Mouse (Mus musculus) E14TG2a.4 (cell line): ENCODE measurements around the gene Tppp.

ENCODE experiments used
- H3K27me3 ChIP-seq: 2 replicates; pipeline ENCODE4 v1.6.1; 2014; ENCODE audit warnings: low read length, control low read depth; ENCODE audit not compliant: insufficient read depth
- H3K36me3 ChIP-seq: 2 replicates; pipeline ENCODE4 v1.6.1; 2014; ENCODE audit warnings: low read length, control low read depth; ENCODE audit not compliant: insufficient read depth
- H3K4me1 ChIP-seq: replicated peaks from 2 replicates; pipeline ENCODE4 v1.6.1; 2014; ENCODE audit warnings: low read depth, low read length, control low read depth
- H3K4me3 ChIP-seq: replicated peaks from 2 replicates; pipeline ENCODE4 v1.5.1; 2014; ENCODE audit warnings: mild to moderate bottlenecking, low read length
- H3K9me3 ChIP-seq: 2 replicates; pipeline ENCODE4 v1.6.1; 2014; ENCODE audit warnings: low read length, control low read depth
- CTCF ChIP-seq: conservative IDR thresholded peaks from 2 replicates; pipeline ENCODE4 v1.5.1; 2014; ENCODE audit warnings: low read length
- NANOG ChIP-seq: IDR thresholded peaks from 2 replicates; pipeline ENCODE4 v1.6.1; 2014; ENCODE audit warnings: borderline replicate concordance, low read length, mixed read lengths
- POU5F1 ChIP-seq: IDR thresholded peaks from 2 replicates; pipeline ENCODE4 v1.6.1; 2014; ENCODE audit warnings: low read length, borderline replicate concordance

The Tppp gene

DNA sequence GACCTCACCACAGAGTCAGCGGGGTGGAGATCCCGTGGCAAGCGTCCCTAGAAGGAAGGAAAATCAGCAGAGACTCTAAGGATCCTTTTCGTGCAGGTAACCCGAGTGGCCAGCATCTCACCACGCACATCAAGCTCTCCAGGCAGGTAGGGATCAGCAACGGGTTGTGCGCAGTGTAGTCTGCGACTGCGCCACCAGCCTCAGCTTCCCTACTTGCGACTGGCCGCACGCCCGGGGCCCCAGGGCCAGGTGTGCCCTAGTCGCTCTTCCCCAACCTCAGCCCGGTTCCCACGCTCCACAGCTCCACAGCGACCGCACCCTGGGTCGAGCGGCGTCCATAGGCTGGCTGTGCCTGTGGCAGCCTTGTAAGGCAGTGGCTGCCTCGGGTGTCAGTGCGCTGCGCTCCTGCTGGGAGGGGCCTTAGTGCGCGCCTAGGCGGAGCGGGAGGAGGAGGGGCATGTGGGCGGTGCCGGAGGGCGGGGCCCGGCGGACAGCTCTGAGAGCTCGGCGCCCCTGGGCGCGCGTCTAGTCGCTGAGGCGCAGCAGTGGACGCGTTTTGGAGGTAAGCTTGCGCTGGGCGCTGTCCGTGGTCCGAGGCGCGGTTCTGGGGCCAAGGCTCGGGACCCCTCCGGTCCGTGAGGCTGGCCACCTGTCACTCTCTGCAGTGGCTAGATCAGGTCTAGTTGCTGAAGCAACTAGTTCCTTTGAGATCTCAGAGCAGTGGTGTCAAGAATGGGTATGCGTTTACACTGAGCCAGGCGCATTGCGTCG, at the start of gene Tppp:
Tppp (plus strand) TSS at position 460 of the 771 bp plus-strand sequence.
- Histone ChIP-seq H3K27me3 (peaks cover 79% of the 10 kb centered on the region), H3K4me3 (peak within 1 kb of the TSS; percentile 84), H3K36me3 (no peaks in the 10 kb centered on the region), H3K9me3 (no peaks in the 10 kb centered on the region), H3K4me1 (peaks cover 25% of the 10 kb centered on the region)
- TF ChIP-seq NANOG (no peak), CTCF (no peak), POU5F1 (no peak)

DNA sequence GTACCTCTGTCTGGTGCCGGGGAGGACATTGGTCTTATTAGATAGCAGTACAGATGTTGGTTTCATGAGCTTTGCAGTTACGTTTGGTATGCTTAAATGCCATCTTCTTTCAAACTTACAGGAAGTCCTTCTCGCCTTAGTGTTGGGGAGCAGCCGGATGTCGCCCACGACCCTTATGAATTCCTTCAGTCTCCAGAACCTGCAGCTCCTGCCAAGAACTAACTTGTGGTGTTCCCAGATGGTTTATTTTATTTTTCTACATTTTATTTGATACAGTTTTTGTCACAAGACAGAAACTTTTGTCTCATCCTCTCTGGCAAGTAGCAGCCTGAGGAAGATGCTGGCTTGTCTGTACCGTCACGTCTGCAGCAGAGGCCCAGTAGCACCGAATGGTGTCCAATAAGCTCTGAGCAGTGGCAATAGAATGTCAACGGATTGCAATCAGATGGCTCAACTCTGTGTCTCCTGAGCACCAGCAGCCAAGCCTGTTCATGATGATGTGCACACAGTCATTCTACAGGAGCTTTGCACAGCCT, 49.0 kb upstream of the Tppp start:
- H3K36me3 ChIP-seq, result peaks cover 59% of the 10 kb centered on the region
- no peaks in the 10 kb centered on the region for H3K4me1 ChIP-seq
- H3K9me3 ChIP-seq, result no peaks in the 10 kb centered on the region
- no peaks in the 10 kb centered on the region for H3K27me3 ChIP-seq
- no peak overlapping the region for H3K4me3 ChIP-seq
- TF ChIP-seq CTCF (no peak), POU5F1 (no peak), NANOG (no peak)

DNA sequence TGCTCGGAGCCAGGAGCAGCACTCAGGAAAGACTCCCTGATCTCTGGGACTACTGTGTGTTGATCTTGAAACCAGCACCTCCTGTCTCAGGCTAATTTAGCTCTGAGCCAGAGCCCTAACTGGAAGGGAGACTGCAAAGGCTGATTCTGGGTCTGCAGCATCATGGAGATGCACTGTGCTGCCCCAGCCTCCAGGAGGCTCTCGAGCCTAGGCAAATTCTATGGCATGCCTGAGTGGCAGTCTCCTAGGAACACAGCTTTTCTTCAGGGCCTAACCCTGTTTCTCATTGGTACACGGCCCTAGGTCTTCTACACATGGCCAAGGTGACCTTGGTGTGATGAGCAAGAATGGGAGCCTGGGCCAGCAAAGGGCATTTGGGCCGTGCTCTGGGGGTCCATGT, 48.0 kb upstream of the Tppp start:
- no peaks in the 10 kb centered on the region for H3K9me3 ChIP-seq
- no peaks in the 10 kb centered on the region for H3K27me3 ChIP-seq
- H3K4me1 ChIP-seq, result no peaks in the 10 kb centered on the region
- H3K36me3 ChIP-seq, result peaks cover 49% of the 10 kb centered on the region
- H3K4me3 ChIP-seq, result no peak overlapping the region
- TF ChIP-seq CTCF (peak; percentile 23; the same call in 1 of the 2 replicates), NANOG (no peak)

DNA sequence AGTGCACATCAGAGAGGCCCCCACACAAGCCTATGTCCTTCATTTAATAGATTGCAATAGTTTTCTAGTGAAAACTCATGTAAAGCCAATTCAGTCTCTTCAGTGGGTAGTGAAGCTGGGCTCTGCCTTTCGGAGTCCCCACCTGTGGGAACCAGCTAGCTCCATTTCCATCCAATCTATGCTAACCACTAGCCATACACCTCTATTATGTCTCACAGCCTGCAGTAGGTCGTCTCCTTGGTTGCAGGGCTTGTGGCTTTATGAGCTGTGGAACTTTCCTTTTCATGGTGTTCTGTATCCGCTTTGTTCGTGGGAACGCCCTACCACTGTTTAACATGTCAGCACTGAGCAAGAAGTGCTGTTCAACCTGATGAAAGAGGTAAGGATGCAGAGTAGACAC, 45.7 kb upstream of the Tppp start, which contains the start of gene Zdhhc11:
Zdhhc11 (plus strand) TSS at position 301 of the 400 bp plus-strand sequence.
- peaks cover 27% of the 10 kb centered on the region for H3K36me3 ChIP-seq
- H3K4me1 ChIP-seq, result no peaks in the 10 kb centered on the region
- TF ChIP-seq NANOG (no peak), CTCF (no peak), POU5F1 (no peak)
- 0 out of 2 replicates have a peak, but pooled peaks cover 2% of the 10 kb centered on the region for H3K9me3 ChIP-seq
- H3K27me3 ChIP-seq, result no peaks in the 10 kb centered on the region
- H3K4me3 ChIP-seq, result no peak within 1 kb of the TSS

DNA sequence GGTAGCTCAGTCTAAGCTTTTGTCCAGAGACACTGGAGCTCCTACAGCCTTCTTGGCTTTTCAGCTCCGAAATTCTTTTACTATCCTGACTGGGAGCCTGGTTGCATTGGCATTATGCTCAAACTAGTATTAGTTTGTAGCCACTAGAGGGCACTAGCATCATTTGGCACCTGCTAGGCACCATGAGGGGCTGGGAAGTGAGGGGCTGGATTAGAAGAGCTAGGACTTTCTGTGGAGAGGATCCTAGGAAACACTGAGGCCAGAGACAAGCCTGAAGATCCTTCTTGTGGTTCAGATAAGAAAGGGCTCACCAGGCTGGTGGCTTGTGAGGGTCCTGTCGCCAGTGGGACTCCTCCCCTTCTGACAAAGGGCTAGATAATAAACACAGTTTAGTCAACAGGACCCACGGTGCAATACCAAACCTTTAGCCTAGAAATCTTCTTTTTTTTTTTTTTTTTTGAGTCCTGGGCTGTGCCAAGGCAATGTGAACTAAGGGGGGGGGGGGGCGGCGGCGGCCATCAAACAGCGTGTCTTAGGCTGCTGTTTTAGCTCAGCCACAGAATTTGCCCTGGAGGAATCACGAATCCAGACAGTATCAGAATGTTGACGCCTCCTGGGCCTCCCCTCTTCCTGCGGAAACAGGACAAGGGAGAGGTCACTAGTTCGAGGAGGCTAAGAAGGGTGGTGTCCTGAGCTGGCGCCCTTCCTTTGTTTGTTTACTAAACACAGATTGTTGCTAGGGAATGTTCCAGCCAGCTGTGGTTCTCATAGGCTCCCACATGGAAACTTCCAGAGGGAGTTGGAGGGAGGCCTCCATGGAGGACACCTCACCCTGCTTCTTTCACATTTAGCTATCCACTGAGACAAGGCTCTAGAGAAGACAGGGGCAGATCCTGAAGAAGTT, 38.4 kb upstream of the Tppp start:
- Histone ChIP-seq H3K27me3 (no peaks in the 10 kb centered on the region; the same call in 1 of the 2 replicates), H3K4me1 (no peaks in the 10 kb centered on the region), H3K36me3 (no peaks in the 10 kb centered on the region), H3K9me3 (peaks cover 29% of the 10 kb centered on the region), H3K4me3 (no peak overlapping the region)
- TF ChIP-seq POU5F1 (no peak), CTCF (peak; percentile 45), NANOG (no peak)

DNA sequence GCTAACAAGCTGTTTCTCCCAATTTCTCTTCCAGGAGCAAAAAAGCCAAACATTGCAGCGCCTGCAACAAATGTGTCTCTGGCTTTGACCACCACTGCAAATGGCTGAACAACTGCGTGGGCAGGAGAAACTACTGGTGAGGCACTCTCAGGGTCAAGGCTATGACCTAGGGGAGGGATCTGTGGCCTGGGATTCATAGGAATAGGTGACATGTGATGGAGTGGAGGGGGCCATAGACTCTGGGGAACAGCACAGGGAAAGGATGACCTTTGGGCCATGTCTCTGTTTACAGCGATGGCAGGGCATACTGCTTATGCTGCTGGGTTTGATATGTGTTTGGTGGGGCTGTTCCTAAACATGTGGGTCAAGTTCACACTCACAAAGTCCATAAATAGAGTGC, 34.7 kb upstream of the Tppp start:
- Histone ChIP-seq H3K9me3 (peaks cover 18% of the 10 kb centered on the region), H3K27me3 (no peaks in the 10 kb centered on the region; the same call in 1 of the 2 replicates), H3K36me3 (no peaks in the 10 kb centered on the region), H3K4me1 (no peaks in the 10 kb centered on the region), H3K4me3 (no peak overlapping the region)
- no peak for TF ChIP-seq NANOG
- no peak for TF ChIP-seq CTCF
- TF ChIP-seq POU5F1, result no peak

DNA sequence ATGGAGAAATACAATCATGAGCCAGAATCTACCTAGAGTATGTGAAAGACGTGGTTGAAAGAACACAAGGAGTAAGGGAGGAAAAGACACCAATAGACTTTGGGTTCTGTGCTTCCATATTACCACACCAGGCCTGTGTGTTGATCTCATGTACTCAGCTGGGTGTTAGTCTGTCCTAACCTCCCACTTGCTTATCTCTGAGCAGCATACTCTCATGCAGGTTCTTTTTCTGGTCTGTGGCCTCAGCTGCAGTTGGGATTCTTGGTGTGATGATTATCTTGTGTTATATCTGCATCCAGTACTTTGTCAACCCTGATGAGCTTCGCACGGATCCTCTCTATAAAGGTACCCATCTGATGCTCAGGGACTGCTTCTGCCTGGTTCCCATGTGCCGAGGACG, 32.3 kb upstream of the Tppp start:
- Histone ChIP-seq H3K27me3 (no peaks in the 10 kb centered on the region; the same call in 1 of the 2 replicates), H3K36me3 (no peaks in the 10 kb centered on the region), H3K4me1 (no peaks in the 10 kb centered on the region), H3K4me3 (no peak overlapping the region), H3K9me3 (no peaks in the 10 kb centered on the region)
- TF ChIP-seq CTCF (no peak), NANOG (no peak), POU5F1 (no peak)

DNA sequence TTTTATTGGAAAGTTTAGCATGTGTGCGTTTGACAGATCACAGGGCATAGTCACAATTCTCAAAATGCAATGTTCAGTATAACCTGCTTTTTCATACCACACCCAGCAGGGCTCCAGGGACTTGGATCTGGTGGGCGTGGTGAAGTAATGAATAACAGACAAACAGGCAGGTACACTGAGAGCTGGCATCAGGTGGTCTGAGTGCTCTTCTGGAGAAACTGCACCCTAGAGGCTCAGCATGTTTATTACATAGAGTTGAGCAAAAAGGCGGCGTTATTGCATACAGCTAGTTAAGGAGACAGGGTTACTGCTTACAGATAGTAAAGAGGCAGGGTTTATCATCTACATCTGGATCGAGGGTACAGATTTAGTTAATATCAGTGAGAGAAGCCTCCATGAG, 18.9 kb upstream of the Tppp start:
- TF ChIP-seq NANOG (no peak), CTCF (no peak), POU5F1 (no peak)

More for the DNA sequence above, 18.9 kb upstream of the Tppp start:
- no peak overlapping the region for H3K4me3 ChIP-seq
- H3K4me1 ChIP-seq, result no peaks in the 10 kb centered on the region
- H3K36me3 ChIP-seq, result no peaks in the 10 kb centered on the region
- H3K9me3 ChIP-seq, result no peaks in the 10 kb centered on the region
- H3K27me3 ChIP-seq, result no peaks in the 10 kb centered on the region
